Mouse (Mus musculus) thymus, adult 2 months (tissue): ENCODE data around the gene Ctrc. TPM values are rescaled to one million over a fixed set of nuclear protein-coding genes. Genes with fewer than 3 reads are reported as not detected.

Experiments used
- DNase-seq: peaks from one replicate; pipeline ENCODE4 v3.0.0; 2021
- H3K27ac ChIP-seq: fragments of 200-500 bp; 2 replicates; pipeline ENCODE4 v1.5.1; 2012; ENCODE audit warnings: low read length, control low read depth; ENCODE audit not compliant: control insufficient read depth, insufficient read depth
- H3K27me3 ChIP-seq: fragments of 200-500 bp; 2 replicates; pipeline ENCODE4 v1.6.1; 2012; ENCODE audit warnings: mild to moderate bottlenecking, low read length, moderate library complexity, mixed read lengths; ENCODE audit not compliant: control insufficient read depth, insufficient read depth
- H3K36me3 ChIP-seq: fragments of 200-500 bp; 2 replicates; pipeline ENCODE4 v1.6.1; 2012; ENCODE audit warnings: mild to moderate bottlenecking, low read length, moderate library complexity; ENCODE audit not compliant: control insufficient read depth, insufficient read depth
- H3K4me1 ChIP-seq: fragments of 200-500 bp; replicated peaks from 2 replicates; pipeline ENCODE4 v1.6.1; 2012; ENCODE audit warnings: low read length; ENCODE audit not compliant: control insufficient read depth, insufficient read depth
- H3K4me3 ChIP-seq: fragments of 200-500 bp; 2 replicates; pipeline ENCODE4 v1.5.1; 2012; ENCODE audit warnings: mild to moderate bottlenecking, low read length, control low read depth, moderate library complexity; ENCODE audit not compliant: control insufficient read depth, insufficient read depth
- CTCF ChIP-seq: fragments of 200-500 bp; IDR thresholded peaks from 2 replicates; pipeline ENCODE4 v1.5.1; 2012; ENCODE audit warnings: mild to moderate bottlenecking, control low read depth, low read length, moderate library complexity, borderline replicate concordance; ENCODE audit not compliant: control insufficient read depth, poor library complexity, insufficient read depth; ENCODE audit errors: extremely low read depth
- POLR2A ChIP-seq: fragments of 200-500 bp; IDR thresholded peaks from 2 replicates; pipeline ENCODE4 v1.6.1; 2012; ENCODE audit warnings: mild to moderate bottlenecking, low read length, control low read depth, moderate library complexity; ENCODE audit not compliant: control insufficient read depth, poor library complexity, insufficient read depth; ENCODE audit errors: extremely low read depth
- WGBS: fragments of 180-500 bp; shearing (Covaris S2); methylation state at CpG from one replicate; pipeline ENCODE4 v1.1.7; 2018; 5-methylcytosine and 5-hydroxymethylcytosine counted together
- polyA plus RNA-seq: library from polyadenylated mRNA; depleted of rRNA; stranded (reverse); fragments of >200 nt; gene quantifications from 2 replicates; pipeline ENCODE4 v1.2.3, GENCODE M21; 2012; rRNA removed

Ctrc gene
- polyA plus RNA-seq, 1 experiment: 0.35 TPM

- H3K27ac ChIP-seq: no peak overlapping the region
- H3K27me3 ChIP-seq: no peaks in the 10 kb centered on the region
- peaks cover 51% of the 10 kb centered on the region for H3K36me3 ChIP-seq
- no peaks in the 10 kb centered on the region for H3K4me1 ChIP-seq
- 96% methylated on average over 19 of the region's 19 CpGs for WGBS
- TF ChIP-seq CTCF: no peak
- no peak for TF ChIP-seq POLR2A
- no peak for DNase-seq
- H3K4me3 ChIP-seq: no peak overlapping the region
Observed at GRCm38 (mm10) chr4:141767353-141768036, 78.7 kb downstream of the Ctrc start.

GRCm38 (mm10) chr4:141766668-141767352 lies 79.3 kb downstream of the Ctrc start:
- DNase-seq: no peak
- Histone ChIP-seq H3K27me3 (no peaks in the 10 kb centered on the region), H3K4me1 (no peaks in the 10 kb centered on the region), H3K27ac (peak overlapping the region; percentile 19; the same call in 1 of the 2 replicates), H3K36me3 (peaks cover 49% of the 10 kb centered on the region), H3K4me3 (no peak overlapping the region)
- 83% methylated on average over 19 of the region's 19 CpGs for WGBS
- no peak for TF ChIP-seq POLR2A
- TF ChIP-seq CTCF: no peak

GRCm38 (mm10) chr4:141766316-141766667 lies 79.9 kb downstream of the Ctrc start:
- TF ChIP-seq CTCF: no peak
- no peak for TF ChIP-seq POLR2A
- H3K27ac ChIP-seq: peak overlapping the region; percentile 19; the same call in 1 of the 2 replicates
- 29% methylated on average over 8 of the region's 8 CpGs for WGBS
- H3K4me1 ChIP-seq: no peaks in the 10 kb centered on the region
- H3K4me3 ChIP-seq: no peak overlapping the region
- DNase-seq: no peak
- H3K27me3 ChIP-seq: no peaks in the 10 kb centered on the region
- H3K36me3 ChIP-seq: peaks cover 43% of the 10 kb centered on the region

- H3K27me3 ChIP-seq: no peaks in the 10 kb centered on the region
- DNase-seq: no peak
- no peak overlapping the region for H3K4me3 ChIP-seq
- H3K36me3 ChIP-seq: peaks cover 32% of the 10 kb centered on the region
- H3K4me1 ChIP-seq: no peaks in the 10 kb centered on the region
- TF ChIP-seq POLR2A (no peak), CTCF (no peak)
- 93% methylated on average over 3 of the region's 3 CpGs for WGBS
- no peak overlapping the region for H3K27ac ChIP-seq
Observed at GRCm38 (mm10) chr4:141765008-141765407, 81.2 kb downstream of the Ctrc start.

Other genes starting within 250 kb of the Ctrc start
- gene Fblim1, start 240.3 kb downstream of the Ctrc start, polyA plus RNA-seq: 9.5 and 16.2 TPM in 2 replicates
- 1.2 and 2.8 TPM in 2 replicates for gene Tmem82, start 227.7 kb downstream of the Ctrc start, polyA plus RNA-seq
- gene Slc25a34, start 222.5 kb downstream of the Ctrc start, polyA plus RNA-seq: 2.6 and 12.3 TPM in 2 replicates
- gene Plekhm2, start 181.5 kb downstream of the Ctrc start, polyA plus RNA-seq: 58.5 and 71.4 TPM in 2 replicates
- 8.5 and 14.4 TPM in 2 replicates for gene Rsc1a1, start 160.8 kb downstream of the Ctrc start, polyA plus RNA-seq
- 15.6 and 25.5 TPM in 2 replicates for gene Ddi2, start 122.9 kb downstream of the Ctrc start, polyA plus RNA-seq
- 0.18 and 0.92 TPM in 2 replicates for gene Agmat, start 99.7 kb downstream of the Ctrc start, polyA plus RNA-seq
- 11.8 and 11.9 TPM in 2 replicates for gene Dnajc16, start 55.4 kb downstream of the Ctrc start, polyA plus RNA-seq
- 16.0 and 16.9 TPM in 2 replicates for gene Casp9, start 52.7 kb downstream of the Ctrc start, polyA plus RNA-seq
- 0.46 and 2.1 TPM in 2 replicates for gene Cela2a, start 20.2 kb downstream of the Ctrc start, polyA plus RNA-seq
- gene Efhd2, start 28.6 kb upstream of the Ctrc start, polyA plus RNA-seq: 120 and 128 TPM in 2 replicates
- 0.78 and 1.1 TPM in 2 replicates for gene Fhad1, start 168.7 kb upstream of the Ctrc start, polyA plus RNA-seq
- 8.0 and 9.6 TPM in 2 replicates for gene Tmem51, start 237.9 kb upstream of the Ctrc start, polyA plus RNA-seq